Mouse (Mus musculus) cerebellum, postnatal 14 days (tissue): ENCODE measurements at regions not wholly inside any gene's neighbourhood (a gene's known extent, or its start where the extent isn't known, plus 50 kb on each side); places are given as distances from the start of the nearest gene placed in this dataset.

Experiments used
- DNase-seq, 2 experiments: peaks; one replicate each; pipeline ENCODE4 v3.0.0; 2021; ENCODE audit warnings: mixed read lengths in 2 of 2

DNA sequence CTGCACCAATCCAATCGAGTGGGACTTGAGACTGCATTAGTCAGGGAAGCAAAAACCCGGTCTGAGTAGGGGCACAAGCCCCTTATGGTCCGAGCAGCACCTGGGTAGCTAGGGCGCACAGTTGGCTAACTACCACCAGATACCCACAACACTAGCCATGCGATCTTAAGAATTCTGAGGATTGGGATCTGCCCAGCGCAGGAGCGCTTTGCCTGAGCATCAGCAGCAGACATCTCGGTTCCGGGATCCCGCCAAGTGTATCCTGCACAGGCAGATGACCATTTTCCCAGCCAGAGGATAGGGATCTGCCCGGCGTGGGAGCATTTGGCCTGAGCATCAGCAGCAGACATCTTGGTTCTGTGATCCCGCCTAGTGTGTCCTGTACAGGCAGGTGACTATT, 61.7 kb downstream of the Gm7951 start:
- peak in 1 of 2 experiments; percentile 0 for DNase-seq
